Mouse (Mus musculus) thymus, adult 2 months (tissue): ENCODE results near the gene Prss42. TPM values are rescaled to one million over a fixed set of nuclear protein-coding genes. Genes with fewer than 3 reads are reported as not detected.
A peak's percentile ranks its signal among the peaks of the same experiment; 100 is the strongest.

Source experiments
- DNase-seq: peaks from one replicate; pipeline ENCODE4 v3.0.0; 2021
- H3K27ac ChIP-seq: fragments of 200-500 bp; 2 replicates; pipeline ENCODE4 v1.5.1; 2012; ENCODE audit warnings: low read length, control low read depth; ENCODE audit not compliant: control insufficient read depth, insufficient read depth
- H3K27me3 ChIP-seq: fragments of 200-500 bp; 2 replicates; pipeline ENCODE4 v1.6.1; 2012; ENCODE audit warnings: mild to moderate bottlenecking, low read length, moderate library complexity, mixed read lengths; ENCODE audit not compliant: control insufficient read depth, insufficient read depth
- H3K36me3 ChIP-seq: fragments of 200-500 bp; 2 replicates; pipeline ENCODE4 v1.6.1; 2012; ENCODE audit warnings: mild to moderate bottlenecking, low read length, moderate library complexity; ENCODE audit not compliant: control insufficient read depth, insufficient read depth
- H3K4me1 ChIP-seq: fragments of 200-500 bp; replicated peaks from 2 replicates; pipeline ENCODE4 v1.6.1; 2012; ENCODE audit warnings: low read length; ENCODE audit not compliant: control insufficient read depth, insufficient read depth
- H3K4me3 ChIP-seq: fragments of 200-500 bp; 2 replicates; pipeline ENCODE4 v1.5.1; 2012; ENCODE audit warnings: mild to moderate bottlenecking, low read length, control low read depth, moderate library complexity; ENCODE audit not compliant: control insufficient read depth, insufficient read depth
- CTCF ChIP-seq: fragments of 200-500 bp; IDR thresholded peaks from 2 replicates; pipeline ENCODE4 v1.5.1; 2012; ENCODE audit warnings: mild to moderate bottlenecking, control low read depth, low read length, moderate library complexity, borderline replicate concordance; ENCODE audit not compliant: control insufficient read depth, poor library complexity, insufficient read depth; ENCODE audit errors: extremely low read depth
- POLR2A ChIP-seq: fragments of 200-500 bp; IDR thresholded peaks from 2 replicates; pipeline ENCODE4 v1.6.1; 2012; ENCODE audit warnings: mild to moderate bottlenecking, low read length, control low read depth, moderate library complexity; ENCODE audit not compliant: control insufficient read depth, poor library complexity, insufficient read depth; ENCODE audit errors: extremely low read depth
- WGBS: fragments of 180-500 bp; shearing (Covaris S2); methylation state at CpG from one replicate; pipeline ENCODE4 v1.1.7; 2018; 5-methylcytosine and 5-hydroxymethylcytosine counted together
- polyA plus RNA-seq: library from polyadenylated mRNA; depleted of rRNA; stranded (reverse); fragments of >200 nt; gene quantifications from 2 replicates; pipeline ENCODE4 v1.2.3, GENCODE M21; 2012

Gene Prss42
- polyA plus RNA-seq, 1 experiment, result not detected

GRCm38 (mm10) chr9:110757816-110758215 is 40.1 kb upstream of the Prss42 start:
- no peak for DNase-seq
- Histone ChIP-seq H3K4me1 (no peaks in the 10 kb centered on the region), H3K27me3 (no peaks in the 10 kb centered on the region), H3K4me3 (no peak overlapping the region), H3K27ac (no peak overlapping the region), H3K36me3 (no peaks in the 10 kb centered on the region)
- TF ChIP-seq CTCF (no peak), POLR2A (no peak)
- 94% methylated on average over 5 of the region's 5 CpGs for WGBS

GRCm38 (mm10) chr9:110758605-110759004 is 39.4 kb upstream of the Prss42 start:
- H3K27me3 ChIP-seq, result no peaks in the 10 kb centered on the region
- no peak overlapping the region for H3K27ac ChIP-seq
- TF ChIP-seq POLR2A, result no peak
- no peak for TF ChIP-seq CTCF
- H3K36me3 ChIP-seq, result no peaks in the 10 kb centered on the region
- no peak for DNase-seq
- no peak overlapping the region for H3K4me3 ChIP-seq
- 90% methylated on average over 8 of the region's 8 CpGs for WGBS
- no peaks in the 10 kb centered on the region for H3K4me1 ChIP-seq

GRCm38 (mm10) chr9:110759265-110759664 is 38.7 kb upstream of the Prss42 start:
- peak; percentile 35 for DNase-seq
- H3K4me3 ChIP-seq, result no peak overlapping the region
- WGBS, result 47% methylated on average over 2 of the region's 2 CpGs
- no peak for TF ChIP-seq CTCF
- no peak for TF ChIP-seq POLR2A
- H3K4me1 ChIP-seq, result no peaks in the 10 kb centered on the region
- H3K36me3 ChIP-seq, result no peaks in the 10 kb centered on the region
- no peak overlapping the region for H3K27ac ChIP-seq
- no peaks in the 10 kb centered on the region for H3K27me3 ChIP-seq

GRCm38 (mm10) chr9:110760886-110761285 is 37.1 kb upstream of the Prss42 start:
- no peaks in the 10 kb centered on the region for H3K27me3 ChIP-seq
- H3K4me3 ChIP-seq, result no peak overlapping the region
- no peaks in the 10 kb centered on the region for H3K4me1 ChIP-seq
- 96% methylated on average over 8 of the region's 8 CpGs for WGBS
- no peaks in the 10 kb centered on the region for H3K36me3 ChIP-seq
- TF ChIP-seq POLR2A (no peak), CTCF (no peak)
- no peak overlapping the region for H3K27ac ChIP-seq
- no peak for DNase-seq

- Histone ChIP-seq H3K36me3 (no peaks in the 10 kb centered on the region), H3K27me3 (no peaks in the 10 kb centered on the region), H3K27ac (no peak overlapping the region), H3K4me3 (no peak overlapping the region), H3K4me1 (no peaks in the 10 kb centered on the region)
- WGBS, result 97% methylated on average over 10 of the region's 10 CpGs
- DNase-seq, result no peak
- no peak for TF ChIP-seq CTCF
- no peak for TF ChIP-seq POLR2A
These were observed 35.2 kb upstream of the Prss42 start for GRCm38 (mm10) chr9:110762763-110763162.

- Histone ChIP-seq H3K4me3 (no peak overlapping the region), H3K27ac (no peak overlapping the region), H3K36me3 (no peaks in the 10 kb centered on the region), H3K27me3 (no peaks in the 10 kb centered on the region), H3K4me1 (no peaks in the 10 kb centered on the region)
- WGBS, result 88% methylated on average over 2 of the region's 2 CpGs
- TF ChIP-seq POLR2A (no peak), CTCF (no peak)
- no peak for DNase-seq
These were observed 34.6 kb upstream of the Prss42 start for GRCm38 (mm10) chr9:110763405-110763804.

GRCm38 (mm10) chr9:110772336-110772735 is 25.6 kb upstream of the Prss42 start:
- Histone ChIP-seq H3K4me3 (no peak overlapping the region), H3K4me1 (no peaks in the 10 kb centered on the region), H3K27ac (no peak overlapping the region), H3K27me3 (no peaks in the 10 kb centered on the region), H3K36me3 (no peaks in the 10 kb centered on the region)
- DNase-seq, result no peak
- WGBS, result 95% methylated on average over 10 of the region's 10 CpGs
- no peak for TF ChIP-seq POLR2A
- TF ChIP-seq CTCF, result no peak
